Mouse (Mus musculus) left cerebral cortex, postnatal 36 days (tissue): ENCODE measurements around the gene Kcna3. TPM values are rescaled to one million over a fixed set of nuclear protein-coding genes. Genes with fewer than 3 reads are reported as not detected.

Source experiments
- DNase-seq, 2 experiments: peaks; one replicate each; pipeline ENCODE4 v3.0.0; 2021 to 2022; ENCODE audit warnings: low spot score in 2 of 2, mixed read lengths in 1 of 2
- intact Hi-C: fragments of 180-260 bp; cut with DNase I; formaldehyde crosslinking; loops from one replicate; pipeline ENCODE4 v1.15.1; 2025
- total RNA-seq, 2 experiments: library from RNA; stranded (reverse); gene quantifications; 2 replicates each; pipeline ENCODE4 v1.2.3; 2021

Gene Kcna3
- total RNA-seq = 10 to 100 TPM; 30.7 to 31.1 TPM

GRCm38 (mm10) chr3:107035521-107036457, at the start of gene Kcna3:
Gene Kcna3 (plus strand): TSS chr3:107036169.
- intact Hi-C loops = loop anchor here (5.0 kb wide), 2 partner anchors 78 to 93 kb away; no protein-coding TSS in a partner anchor

GRCm38 (mm10) chr3:106991334-106991733, 44.6 kb upstream of the Kcna3 start:
- intact Hi-C loops = no loop called here
- DNase-seq = no peak

More at GRCm38 (mm10) chr3:107035521-107036457, at the start of gene Kcna3:
- DNase-seq = peak; percentile 53 to 69

GRCm38 (mm10) chr3:106995347-106995746, 40.6 kb upstream of the Kcna3 start:
- DNase-seq = no peak
- intact Hi-C loops = no loop called here

- intact Hi-C loops = no loop called here
- no peak for DNase-seq
Observed at GRCm38 (mm10) chr3:106996186-106996585, 39.8 kb upstream of the Kcna3 start.

GRCm38 (mm10) chr3:106998370-106998769, 37.6 kb upstream of the Kcna3 start:
- intact Hi-C loops = no loop called here
- DNase-seq = no peak

- intact Hi-C loops = no loop called here
- no peak for DNase-seq
Observed at GRCm38 (mm10) chr3:107000165-107000564, 35.8 kb upstream of the Kcna3 start.

GRCm38 (mm10) chr3:107002249-107003123, 33.5 kb upstream of the Kcna3 start:
- intact Hi-C loops = no loop called here
- no peak for DNase-seq

- intact Hi-C loops = no loop called here
- DNase-seq = peak in 1 of 2 experiments; percentile 16
Observed at GRCm38 (mm10) chr3:107009329-107010076, 26.5 kb upstream of the Kcna3 start.

- DNase-seq = no peak
- intact Hi-C loops = no loop called here
Observed at GRCm38 (mm10) chr3:107018286-107018685, 17.7 kb upstream of the Kcna3 start.

GRCm38 (mm10) chr3:107031547-107031946, 4.4 kb upstream of the Kcna3 start:
- intact Hi-C loops = no loop called here

GRCm38 (mm10) chr3:107034776-107035175, 1.2 kb upstream of the Kcna3 start:
- intact Hi-C loops = loop anchor here (5.0 kb wide), 2 partner anchors 77 to 92 kb away; no protein-coding TSS in a partner anchor
- DNase-seq = no peak

More at GRCm38 (mm10) chr3:107031547-107031946, 4.4 kb upstream of the Kcna3 start:
- DNase-seq = no peak

- DNase-seq = peak in 1 of 2 experiments; percentile 43
- intact Hi-C loops = loop anchor here (5.0 kb wide), 2 partner anchors 79 to 94 kb away; no protein-coding TSS in a partner anchor
Observed at GRCm38 (mm10) chr3:107036458-107037039, 580 bp downstream of the Kcna3 start.

- intact Hi-C loops = loop anchor here (5.0 kb wide), 2 partner anchors 80 to 95 kb away; no protein-coding TSS in a partner anchor
- DNase-seq = no peak
Observed at GRCm38 (mm10) chr3:107037105-107037504, 1.1 kb downstream of the Kcna3 start.

- DNase-seq = peak; percentile 32 to 37
- intact Hi-C loops = loop anchor here (5.0 kb wide), 2 partner anchors 80 to 95 kb away; no protein-coding TSS in a partner anchor
Observed at GRCm38 (mm10) chr3:107037536-107038155, 1.7 kb downstream of the Kcna3 start.

- no peak for DNase-seq
- intact Hi-C loops = loop anchor here (5.0 kb wide), 2 partner anchors 81 to 96 kb away; no protein-coding TSS in a partner anchor
Observed at GRCm38 (mm10) chr3:107038156-107038536, 2.2 kb downstream of the Kcna3 start.

- peak; percentile 46 to 48 for DNase-seq
- intact Hi-C loops = loop anchor here (5.0 kb wide), 2 partner anchors 81 to 96 kb away; no protein-coding TSS in a partner anchor
Observed at GRCm38 (mm10) chr3:107038661-107039223, 2.8 kb downstream of the Kcna3 start.

- intact Hi-C loops = loop anchor here (5.0 kb wide), 2 partner anchors 82 to 97 kb away; no protein-coding TSS in a partner anchor
- no peak for DNase-seq
Observed at GRCm38 (mm10) chr3:107039306-107039705, 3.3 kb downstream of the Kcna3 start.

GRCm38 (mm10) chr3:107040408-107040807, 4.4 kb downstream of the Kcna3 start:
- intact Hi-C loops = no loop called here
- no peak for DNase-seq
